Mouse (Mus musculus): ENCODE data around the gene Hpdl.

DNA sequence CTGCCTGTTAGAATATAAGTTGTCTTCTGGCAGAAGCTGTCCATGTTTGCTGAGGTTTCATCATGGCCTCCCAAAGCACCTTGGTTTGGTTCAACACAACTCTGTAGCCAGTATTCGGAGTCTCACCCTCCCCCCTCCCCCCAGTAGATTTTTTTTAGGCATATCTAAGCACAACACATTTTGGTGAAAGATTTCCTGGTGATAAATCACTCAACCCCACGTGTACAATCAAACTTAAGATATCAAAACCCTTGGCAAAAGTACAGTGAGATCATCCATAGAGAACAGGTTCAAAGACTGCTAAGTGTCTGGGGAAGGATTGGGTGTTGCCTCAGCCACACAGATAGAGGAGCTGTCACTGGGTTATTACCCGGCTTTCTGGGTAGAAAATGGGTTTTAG is 10.5 kb downstream of the Hpdl start:
- TF ChIP-seq POLR2A (IDR thresholded peaks at IDR 0.05; ENCODE audit: extremely low read depth, insufficient read depth, low read length) (no peak), CTCF (IDR thresholded peaks at IDR 0.05; ENCODE audit: low read depth, low read length) (no peak)
